Mouse (Mus musculus): Measurements from ENCODE around the gene 9130008F23Rik. TPM values are rescaled to one million over a fixed set of nuclear protein-coding genes. Genes with fewer than 3 reads are reported as not detected.

The 9130008F23Rik gene
- 3.7 and 4.0 TPM in 2 replicates for polyA plus RNA-seq (2014; fragmentation: Nextera tagmentation; extraction: Ambion mirVana)

DNA sequence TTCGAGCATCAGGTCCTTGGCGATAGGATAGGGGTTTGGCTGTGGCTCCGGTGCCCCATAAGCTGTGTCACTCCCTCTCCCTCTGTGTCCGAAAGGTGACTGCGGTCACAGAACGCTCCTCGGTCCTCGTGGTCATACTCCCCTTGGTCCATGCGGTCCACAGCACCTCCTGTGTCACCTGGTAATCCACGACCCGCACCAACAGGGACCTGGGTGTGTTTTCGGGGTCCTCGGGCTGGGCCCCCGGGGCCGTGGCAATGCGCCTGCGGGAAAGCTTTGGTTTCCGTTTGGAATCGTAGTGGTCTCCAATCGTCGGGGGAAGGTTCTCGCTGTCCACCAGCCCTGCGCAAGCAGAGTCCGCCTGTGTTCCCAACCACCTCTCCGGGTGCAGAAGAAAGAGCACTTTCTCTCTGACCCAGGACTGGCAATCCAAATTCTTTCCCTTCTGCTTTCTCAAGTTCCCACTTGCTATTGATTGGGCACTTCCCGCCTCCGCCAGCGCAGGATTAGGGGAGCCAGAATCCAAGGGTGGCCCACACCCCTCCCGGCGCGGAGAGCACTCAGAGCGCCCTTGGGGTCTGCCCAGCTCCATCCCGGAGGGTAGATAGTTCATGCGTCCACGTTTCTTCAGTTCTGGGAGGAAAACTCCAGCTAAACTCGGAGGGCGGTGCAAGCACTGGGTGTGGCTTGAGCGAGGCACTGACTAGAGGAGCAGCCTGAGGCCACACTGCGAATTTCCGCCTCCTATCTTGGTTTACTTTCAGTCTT is at the start of gene 9130008F23Rik:
Gene 9130008F23Rik (minus strand): TSS at position 636 of the 768 bp plus-strand sequence.
- H3K4me1 ChIP-seq (ENCODE audit: control insufficient read depth, insufficient read depth, low read length) = no peaks in the 10 kb centered on the region
- peak; percentile 85 for ATAC-seq (ENCODE audit: insufficient number of reproducible peaks, insufficient read depth, low FRiP score, low read depth)
- 0 out of 2 replicates have a peak within 1 kb of the TSS, but pooled peaks have one; percentile 22 for H3K27ac ChIP-seq (ENCODE audit: low read length)
- H3K9me3 ChIP-seq (ENCODE audit: control insufficient read depth, low read depth, low read length) = no peaks in the 10 kb centered on the region
- no peaks in the 10 kb centered on the region for H3K27me3 ChIP-seq (ENCODE audit: control insufficient read depth, insufficient read depth, low read length)
- no peaks in the 10 kb centered on the region for H3K36me3 ChIP-seq (ENCODE audit: control insufficient read depth, insufficient read depth, low read length)
- peak within 1 kb of the TSS; percentile 55 for H3K4me3 ChIP-seq (ENCODE audit: low read depth, low read length)
- WGBS = under 1% methylated on average over 40 of the region's 40 CpGs
- peak within 1 kb of the TSS; percentile 31 for H3K9ac ChIP-seq (replicated peaks; ENCODE audit: low read depth, low read length)
- peak within 1 kb of the TSS; percentile 83 for H3K4me2 ChIP-seq (replicated peaks; ENCODE audit: low read depth, low read length)

DNA sequence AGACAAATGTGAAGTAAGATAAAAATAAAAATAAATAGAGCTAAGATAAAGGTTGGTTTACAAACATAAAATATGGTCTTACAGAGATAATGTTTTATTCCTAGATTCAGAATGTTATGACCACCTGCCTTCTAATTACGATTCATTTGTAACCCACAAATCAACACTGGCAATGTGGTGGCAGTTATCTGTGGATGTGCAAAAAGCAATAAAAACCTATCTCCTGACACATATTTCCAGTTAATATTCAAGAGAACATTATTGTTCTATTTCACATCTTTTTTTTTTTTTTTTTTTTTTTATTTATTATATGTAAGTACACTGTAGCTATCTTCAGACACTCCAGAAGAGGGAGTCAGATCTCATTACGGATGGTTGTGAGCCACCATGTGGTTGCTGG is 35.1 kb upstream of the 9130008F23Rik start:
- Histone ChIP-seq H3K27me3 (ENCODE audit: control insufficient read depth, insufficient read depth, low read length) (no peaks in the 10 kb centered on the region), H3K27ac (ENCODE audit: low read length) (no peak overlapping the region), H3K4me3 (ENCODE audit: low read depth, low read length) (no peak overlapping the region), H3K9me3 (ENCODE audit: control insufficient read depth, low read depth, low read length) (no peaks in the 10 kb centered on the region), H3K9ac (replicated peaks; ENCODE audit: low read depth, low read length) (no peak overlapping the region), H3K36me3 (ENCODE audit: control insufficient read depth, insufficient read depth, low read length) (no peaks in the 10 kb centered on the region), H3K4me2 (replicated peaks; ENCODE audit: low read depth, low read length) (no peak overlapping the region), H3K4me1 (ENCODE audit: control insufficient read depth, insufficient read depth, low read length) (no peaks in the 10 kb centered on the region)
- no peak for ATAC-seq (ENCODE audit: insufficient number of reproducible peaks, insufficient read depth, low FRiP score, low read depth)
- WGBS = 98% methylated on average over 1 of the region's 2 CpGs

DNA sequence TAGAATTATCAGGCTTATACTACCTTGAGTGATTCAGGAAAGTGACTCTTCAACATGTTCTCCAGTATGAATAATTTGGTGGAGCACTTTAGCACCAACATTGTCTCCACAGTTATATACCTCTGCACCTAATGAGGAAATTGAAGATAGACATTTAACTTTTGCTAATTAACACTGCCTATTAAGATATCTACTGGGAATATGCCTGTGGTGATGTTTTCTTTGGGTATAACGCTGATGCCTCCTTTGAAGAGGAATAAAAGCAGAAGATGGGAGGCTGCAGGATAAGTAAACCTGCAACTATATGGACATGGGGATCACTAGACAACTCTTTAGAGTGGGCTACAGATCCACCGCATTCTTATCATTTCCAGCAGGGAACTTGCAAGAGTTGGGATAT is 33.9 kb upstream of the 9130008F23Rik start, which contains the start of gene Glyatl3:
Gene Glyatl3 (minus strand): TSS at position 101 of the 400 bp plus-strand sequence.
- Histone ChIP-seq H3K4me1 (ENCODE audit: control insufficient read depth, insufficient read depth, low read length) (no peaks in the 10 kb centered on the region), H3K27me3 (ENCODE audit: control insufficient read depth, insufficient read depth, low read length) (no peaks in the 10 kb centered on the region), H3K36me3 (ENCODE audit: control insufficient read depth, insufficient read depth, low read length) (no peaks in the 10 kb centered on the region), H3K4me3 (ENCODE audit: low read depth, low read length) (no peak within 1 kb of the TSS), H3K9me3 (ENCODE audit: control insufficient read depth, low read depth, low read length) (no peaks in the 10 kb centered on the region), H3K27ac (ENCODE audit: low read length) (no peak within 1 kb of the TSS), H3K9ac (replicated peaks; ENCODE audit: low read depth, low read length) (no peak within 1 kb of the TSS), H3K4me2 (replicated peaks; ENCODE audit: low read depth, low read length) (no peak within 1 kb of the TSS)
- WGBS = 97% methylated on average over 2 of the region's 2 CpGs
- no peak for ATAC-seq (ENCODE audit: insufficient number of reproducible peaks, insufficient read depth, low FRiP score, low read depth)

DNA sequence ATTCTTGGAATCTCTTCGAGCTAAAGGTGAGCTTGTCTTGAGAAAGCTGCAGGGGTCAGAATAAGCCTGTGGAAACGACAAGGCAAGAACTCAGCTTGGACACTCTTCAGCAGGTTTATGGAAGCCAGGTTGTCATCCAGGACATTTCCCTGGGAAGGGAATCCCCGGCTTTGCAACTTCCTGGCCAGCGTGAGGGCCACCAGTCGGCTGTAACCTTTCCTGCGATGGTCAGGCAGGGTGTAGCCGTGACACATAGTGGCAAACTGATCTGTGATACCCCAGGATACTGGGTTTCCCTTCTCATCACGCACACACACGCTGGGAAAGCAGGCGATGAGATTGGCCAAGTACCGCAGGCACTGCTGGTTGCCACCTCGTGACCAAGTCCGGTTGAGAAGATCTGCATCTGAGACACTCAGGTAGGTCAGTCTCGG is 24.4 kb upstream of the 9130008F23Rik start:
- H3K36me3 ChIP-seq (ENCODE audit: control insufficient read depth, insufficient read depth, low read length) = no peaks in the 10 kb centered on the region
- H3K4me1 ChIP-seq (ENCODE audit: control insufficient read depth, insufficient read depth, low read length) = peaks cover 4% of the 10 kb centered on the region; the same call in 1 of the 2 replicates
- ATAC-seq (ENCODE audit: insufficient number of reproducible peaks, insufficient read depth, low FRiP score, low read depth) = no peak
- H3K4me3 ChIP-seq (ENCODE audit: low read depth, low read length) = no peak overlapping the region
- no peak overlapping the region for H3K27ac ChIP-seq (ENCODE audit: low read length)
- peak overlapping the region; percentile 26 for H3K4me2 ChIP-seq (replicated peaks; ENCODE audit: low read depth, low read length)
- H3K9me3 ChIP-seq (ENCODE audit: control insufficient read depth, low read depth, low read length) = no peaks in the 10 kb centered on the region
- no peaks in the 10 kb centered on the region for H3K27me3 ChIP-seq (ENCODE audit: control insufficient read depth, insufficient read depth, low read length)
- WGBS = 4% methylated on average over 14 of the region's 14 CpGs
- H3K9ac ChIP-seq (replicated peaks; ENCODE audit: low read depth, low read length) = no peak overlapping the region

DNA sequence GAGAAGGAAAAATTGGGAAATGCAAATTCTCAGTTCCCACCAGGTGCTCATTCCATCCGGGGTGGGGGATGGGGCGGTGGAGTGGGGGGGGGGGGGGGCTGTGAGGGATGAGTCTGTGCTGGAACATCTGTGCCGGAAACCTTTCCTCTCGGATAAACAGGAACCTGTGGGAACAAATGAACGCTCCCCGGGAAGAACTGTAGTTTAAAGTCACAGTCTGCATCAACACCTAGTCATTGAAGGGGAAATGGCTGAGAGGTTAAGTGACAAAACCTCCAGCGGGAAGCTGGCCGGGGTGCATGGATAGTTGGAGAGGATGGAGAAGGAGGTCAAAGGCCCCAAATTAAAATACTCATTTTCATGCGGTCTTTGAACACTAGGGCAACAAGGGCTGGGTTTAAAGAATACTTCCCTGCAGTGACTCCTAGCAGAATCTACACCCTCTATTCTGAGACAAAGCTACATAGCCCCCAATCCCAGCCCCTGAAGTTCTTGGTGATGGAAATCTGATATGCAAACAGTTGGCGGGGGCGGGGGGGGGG is 23.8 kb upstream of the 9130008F23Rik start:
- Histone ChIP-seq H3K4me2 (replicated peaks; ENCODE audit: low read depth, low read length) (peak overlapping the region; percentile 26; the same call in 1 of the 2 replicates), H3K27ac (ENCODE audit: low read length) (no peak overlapping the region), H3K4me3 (ENCODE audit: low read depth, low read length) (no peak overlapping the region), H3K9me3 (ENCODE audit: control insufficient read depth, low read depth, low read length) (no peaks in the 10 kb centered on the region), H3K27me3 (ENCODE audit: control insufficient read depth, insufficient read depth, low read length) (no peaks in the 10 kb centered on the region), H3K9ac (replicated peaks; ENCODE audit: low read depth, low read length) (no peak overlapping the region), H3K36me3 (ENCODE audit: control insufficient read depth, insufficient read depth, low read length) (no peaks in the 10 kb centered on the region), H3K4me1 (ENCODE audit: control insufficient read depth, insufficient read depth, low read length) (peaks cover 4% of the 10 kb centered on the region; the same call in 1 of the 2 replicates)
- 8% methylated on average over 10 of the region's 11 CpGs for WGBS
- no peak for ATAC-seq (ENCODE audit: insufficient number of reproducible peaks, insufficient read depth, low FRiP score, low read depth)

DNA sequence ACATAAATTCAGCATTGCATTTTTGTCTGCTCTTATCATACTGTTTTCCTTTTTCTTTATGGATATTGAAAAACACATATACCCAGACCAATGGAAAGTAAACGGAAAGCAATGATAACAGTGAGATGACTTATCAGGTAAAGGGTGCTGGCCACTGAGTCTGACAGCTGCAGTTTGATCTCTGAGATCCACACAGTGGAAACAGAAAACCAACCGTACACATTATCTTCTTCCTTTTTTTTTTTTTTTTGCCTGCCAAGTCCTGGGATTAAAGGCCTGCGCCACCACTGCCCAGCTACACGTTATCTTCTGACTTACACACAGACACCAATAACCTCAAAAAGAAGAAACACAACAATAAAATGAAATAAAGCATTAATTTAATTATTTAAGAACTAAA is 23.0 kb upstream of the 9130008F23Rik start:
- WGBS = 51% methylated on average over 4 of the region's 4 CpGs
- no peak for ATAC-seq (ENCODE audit: insufficient number of reproducible peaks, insufficient read depth, low FRiP score, low read depth)
- Histone ChIP-seq H3K27me3 (ENCODE audit: control insufficient read depth, insufficient read depth, low read length) (no peaks in the 10 kb centered on the region), H3K9ac (replicated peaks; ENCODE audit: low read depth, low read length) (no peak overlapping the region), H3K36me3 (ENCODE audit: control insufficient read depth, insufficient read depth, low read length) (no peaks in the 10 kb centered on the region), H3K4me1 (ENCODE audit: control insufficient read depth, insufficient read depth, low read length) (peaks cover 4% of the 10 kb centered on the region; the same call in 1 of the 2 replicates), H3K4me3 (ENCODE audit: low read depth, low read length) (no peak overlapping the region), H3K4me2 (replicated peaks; ENCODE audit: low read depth, low read length) (no peak overlapping the region), H3K27ac (ENCODE audit: low read length) (no peak overlapping the region), H3K9me3 (ENCODE audit: control insufficient read depth, low read depth, low read length) (no peaks in the 10 kb centered on the region)

DNA sequence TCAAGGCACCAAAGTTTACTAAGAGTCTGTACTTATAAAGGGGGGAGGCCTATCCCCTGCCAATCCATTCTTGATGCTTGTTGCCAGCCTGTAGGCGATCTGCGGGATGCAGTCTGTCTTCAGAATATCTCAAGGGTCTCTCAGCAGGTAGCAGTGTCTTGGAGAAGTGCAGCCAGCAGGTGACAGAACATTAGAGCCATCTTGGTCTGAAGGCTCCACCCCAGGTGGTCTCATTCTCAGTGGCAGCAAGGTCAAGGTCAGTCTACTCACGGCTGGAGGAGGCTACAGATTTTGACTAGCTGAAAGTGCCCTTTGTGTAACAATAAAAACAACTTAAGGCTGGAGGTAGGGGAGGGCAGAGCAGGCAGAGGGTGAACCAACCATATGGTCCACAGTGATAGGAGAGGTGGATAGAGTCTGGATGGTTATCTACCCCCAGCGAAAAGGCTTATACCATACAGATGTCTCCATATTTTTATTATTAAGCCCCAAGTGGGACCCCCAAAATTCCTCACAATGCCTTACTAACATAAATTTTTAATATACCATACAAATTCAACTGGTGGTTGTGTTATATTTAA is 19.5 kb upstream of the 9130008F23Rik start:
- no peak for ATAC-seq (ENCODE audit: insufficient number of reproducible peaks, insufficient read depth, low FRiP score, low read depth)
- H3K36me3 ChIP-seq (ENCODE audit: control insufficient read depth, insufficient read depth, low read length) = no peaks in the 10 kb centered on the region
- no peak overlapping the region for H3K9ac ChIP-seq (replicated peaks; ENCODE audit: low read depth, low read length)
- H3K27ac ChIP-seq (ENCODE audit: low read length) = no peak overlapping the region
- no peak overlapping the region for H3K4me3 ChIP-seq (ENCODE audit: low read depth, low read length)
- H3K4me1 ChIP-seq (ENCODE audit: control insufficient read depth, insufficient read depth, low read length) = peaks cover 4% of the 10 kb centered on the region; the same call in 1 of the 2 replicates
- WGBS = 52% methylated on average over 4 of the region's 4 CpGs
- H3K4me2 ChIP-seq (replicated peaks; ENCODE audit: low read depth, low read length) = no peak overlapping the region
- no peaks in the 10 kb centered on the region for H3K9me3 ChIP-seq (ENCODE audit: control insufficient read depth, low read depth, low read length)
- no peaks in the 10 kb centered on the region for H3K27me3 ChIP-seq (ENCODE audit: control insufficient read depth, insufficient read depth, low read length)

DNA sequence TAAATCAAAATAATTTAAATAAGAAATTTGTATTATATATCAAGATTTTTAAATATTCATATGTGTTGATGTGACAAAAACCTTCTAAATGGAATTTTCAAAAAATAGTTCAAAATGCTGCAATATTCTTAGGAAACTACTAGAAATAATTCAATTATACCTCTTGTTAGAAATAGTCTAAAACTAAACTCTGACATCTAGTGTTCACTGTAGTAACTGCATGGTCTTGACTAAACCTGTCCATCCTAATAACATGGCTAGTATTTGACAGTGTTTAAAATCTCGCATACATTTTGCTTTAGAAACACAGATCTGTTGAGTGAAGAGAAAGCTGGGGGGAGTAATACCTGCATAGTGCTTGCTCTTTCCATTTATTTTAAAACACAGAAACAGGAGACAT is 16.5 kb upstream of the 9130008F23Rik start:
- H3K9ac ChIP-seq (replicated peaks; ENCODE audit: low read depth, low read length) = no peak overlapping the region
- no peaks in the 10 kb centered on the region for H3K4me1 ChIP-seq (ENCODE audit: control insufficient read depth, insufficient read depth, low read length)
- no peak overlapping the region for H3K4me2 ChIP-seq (replicated peaks; ENCODE audit: low read depth, low read length)
- no peak overlapping the region for H3K4me3 ChIP-seq (ENCODE audit: low read depth, low read length)
- ATAC-seq (ENCODE audit: insufficient number of reproducible peaks, insufficient read depth, low FRiP score, low read depth) = no peak
- no peaks in the 10 kb centered on the region for H3K36me3 ChIP-seq (ENCODE audit: control insufficient read depth, insufficient read depth, low read length)
- H3K9me3 ChIP-seq (ENCODE audit: control insufficient read depth, low read depth, low read length) = no peaks in the 10 kb centered on the region
- WGBS = 63% methylated on average over 1 of the region's 1 CpGs
- no peaks in the 10 kb centered on the region for H3K27me3 ChIP-seq (ENCODE audit: control insufficient read depth, insufficient read depth, low read length)
- H3K27ac ChIP-seq (ENCODE audit: low read length) = no peak overlapping the region

Data from stomach, embryonic 14.5 days (tissue).